Mouse (Mus musculus): ENCODE results near the gene Zfand3. TPM values are rescaled to one million over a fixed set of nuclear protein-coding genes. Genes with fewer than 3 reads are reported as not detected.

The Zfand3 gene
- polyA plus RNA-seq, 1 experiment from 2014 or later: 64.4 TPM

GRCm38 (mm10) chr17:30129220-30129619 is 124.7 kb downstream of the Zfand3 start:
- Histone ChIP-seq H3K9me3 (replicated peaks) (no peaks in the 10 kb centered on the region), H3K27me3 (replicated peaks) (no peaks in the 10 kb centered on the region), H3K27ac (ENCODE audit: poor library complexity, severe bottlenecking) (no peak overlapping the region), H3K4me2 (no peak overlapping the region), H3K4me3 (no peak overlapping the region), H3K9ac (no peak overlapping the region), H3K36me3 (peaks cover 2% of the 10 kb centered on the region; the same call in 1 of the 2 replicates), H3K4me1 (replicated peaks) (peaks cover 21% of the 10 kb centered on the region)
- no peak for ATAC-seq (ENCODE audit: insufficient number of reproducible peaks, low FRiP score)
- 89% methylated on average over 7 of the region's 7 CpGs for WGBS

DNA sequence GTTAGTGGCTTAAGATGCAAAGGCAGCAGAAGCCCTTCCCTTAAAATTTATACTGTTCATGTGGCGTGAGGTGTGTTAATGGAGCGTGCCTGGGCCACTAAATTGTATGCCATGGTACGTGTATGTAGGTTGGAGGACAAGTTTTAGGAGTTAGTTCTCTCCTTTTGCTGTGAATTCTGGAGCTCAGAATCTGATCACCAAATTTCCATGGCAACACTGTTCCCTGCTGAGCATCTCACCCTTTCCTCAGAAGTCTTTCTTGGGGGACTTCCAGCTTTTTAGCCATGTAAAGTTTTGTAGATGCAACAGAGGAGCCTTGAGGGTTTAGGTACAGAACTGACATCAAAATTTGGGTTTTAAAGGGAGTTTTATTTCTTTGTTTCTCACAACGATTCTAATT is 125.8 kb downstream of the Zfand3 start:
- Histone ChIP-seq H3K36me3 (peaks cover 2% of the 10 kb centered on the region; the same call in 1 of the 2 replicates), H3K9me3 (replicated peaks) (no peaks in the 10 kb centered on the region), H3K4me1 (replicated peaks) (peaks cover 28% of the 10 kb centered on the region), H3K4me2 (no peak overlapping the region), H3K4me3 (no peak overlapping the region), H3K27ac (ENCODE audit: poor library complexity, severe bottlenecking) (no peak overlapping the region), H3K27me3 (replicated peaks) (no peaks in the 10 kb centered on the region), H3K9ac (no peak overlapping the region)
- no peak for ATAC-seq (ENCODE audit: insufficient number of reproducible peaks, low FRiP score)
- 87% methylated on average over 4 of the region's 4 CpGs for WGBS

- no peaks in the 10 kb centered on the region for H3K27me3 ChIP-seq (replicated peaks)
- no peak for ATAC-seq (ENCODE audit: insufficient number of reproducible peaks, low FRiP score)
- peaks cover 33% of the 10 kb centered on the region for H3K4me1 ChIP-seq (replicated peaks)
- H3K4me3 ChIP-seq: no peak overlapping the region
- H3K36me3 ChIP-seq: peaks cover 13% of the 10 kb centered on the region; the same call in 1 of the 2 replicates
- H3K27ac ChIP-seq (ENCODE audit: poor library complexity, severe bottlenecking): no peak overlapping the region
- H3K9me3 ChIP-seq (replicated peaks): no peaks in the 10 kb centered on the region
- 67% methylated on average over 12 of the region's 12 CpGs for WGBS
- H3K4me2 ChIP-seq: no peak overlapping the region
- H3K9ac ChIP-seq: no peak overlapping the region
Observed at GRCm38 (mm10) chr17:30133641-30134040, 129.1 kb downstream of the Zfand3 start.

DNA sequence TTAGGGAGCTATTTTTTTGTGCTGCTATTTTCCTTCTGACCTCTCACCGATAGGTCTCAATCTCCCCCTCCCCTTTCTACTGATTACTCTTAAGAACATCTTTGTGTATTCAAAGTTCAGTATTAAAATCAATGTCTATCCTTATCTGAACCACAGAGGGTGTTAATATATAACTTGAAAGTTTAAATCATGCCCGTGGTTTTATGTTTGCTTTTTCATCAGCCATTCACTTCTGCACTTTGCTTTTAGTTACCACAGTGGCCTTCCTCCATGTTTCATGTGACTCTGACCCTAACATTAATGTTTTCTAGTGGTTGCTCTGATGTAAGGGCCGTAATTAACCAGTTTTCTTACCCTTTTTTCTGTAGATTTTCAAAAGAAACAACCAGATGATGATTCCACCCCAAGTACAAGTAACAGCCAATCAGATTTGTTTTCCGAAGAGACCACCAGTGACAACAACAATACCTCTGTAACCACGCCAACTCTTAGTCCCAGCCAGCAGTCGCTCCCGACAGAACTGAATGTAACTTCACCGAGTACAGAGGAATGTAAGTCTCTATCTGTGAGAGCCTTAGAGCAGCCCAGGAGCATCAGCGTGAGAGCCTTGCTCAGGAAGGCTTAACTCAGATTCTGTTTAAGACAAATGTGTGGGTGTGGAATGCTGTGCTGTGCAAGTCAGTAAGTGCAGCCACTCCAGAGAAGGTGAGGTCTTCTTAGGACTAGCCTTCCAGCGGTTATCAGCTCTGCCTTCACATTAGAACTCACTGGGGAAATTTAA is 130.6 kb downstream of the Zfand3 start:
- no peak for ATAC-seq (ENCODE audit: insufficient number of reproducible peaks, low FRiP score)
- H3K4me2 ChIP-seq: no peak overlapping the region
- H3K4me1 ChIP-seq (replicated peaks): peaks cover 32% of the 10 kb centered on the region
- H3K9me3 ChIP-seq (replicated peaks): no peaks in the 10 kb centered on the region
- no peak overlapping the region for H3K4me3 ChIP-seq
- H3K27ac ChIP-seq (ENCODE audit: poor library complexity, severe bottlenecking): no peak overlapping the region; the same call in 1 of the 2 replicates
- no peaks in the 10 kb centered on the region for H3K27me3 ChIP-seq (replicated peaks)
- WGBS: 64% methylated on average over 10 of the region's 10 CpGs
- peaks cover 13% of the 10 kb centered on the region; the same call in 1 of the 2 replicates for H3K36me3 ChIP-seq
- H3K9ac ChIP-seq: no peak overlapping the region

DNA sequence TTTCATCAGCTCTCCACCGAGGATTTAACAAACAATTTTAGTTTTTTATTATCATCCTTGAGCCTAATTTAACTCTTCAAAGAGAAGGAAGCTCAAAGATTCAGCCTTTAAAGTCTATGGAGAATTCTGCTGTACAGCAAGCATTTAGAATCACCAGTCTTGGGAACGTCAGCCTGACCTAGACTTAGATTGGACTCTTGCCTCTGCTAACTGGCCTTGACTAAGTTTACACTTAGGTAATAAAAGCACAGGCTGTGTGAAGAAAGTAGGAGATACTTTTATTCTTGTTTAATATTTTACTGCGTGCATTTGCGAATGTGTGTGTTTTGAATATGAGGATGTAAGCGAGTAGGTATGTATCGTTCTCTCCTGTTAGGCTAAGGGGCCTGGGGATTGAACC is 131.4 kb downstream of the Zfand3 start:
- H3K27ac ChIP-seq (ENCODE audit: poor library complexity, severe bottlenecking): no peak overlapping the region
- no peak overlapping the region for H3K4me3 ChIP-seq
- H3K4me2 ChIP-seq: no peak overlapping the region
- H3K4me1 ChIP-seq (replicated peaks): peaks cover 28% of the 10 kb centered on the region
- no peaks in the 10 kb centered on the region for H3K9me3 ChIP-seq (replicated peaks)
- 92% methylated on average over 6 of the region's 6 CpGs for WGBS
- H3K36me3 ChIP-seq: peaks cover 13% of the 10 kb centered on the region; the same call in 1 of the 2 replicates
- no peaks in the 10 kb centered on the region for H3K27me3 ChIP-seq (replicated peaks)
- ATAC-seq (ENCODE audit: insufficient number of reproducible peaks, low FRiP score): no peak
- H3K9ac ChIP-seq: no peak overlapping the region

DNA sequence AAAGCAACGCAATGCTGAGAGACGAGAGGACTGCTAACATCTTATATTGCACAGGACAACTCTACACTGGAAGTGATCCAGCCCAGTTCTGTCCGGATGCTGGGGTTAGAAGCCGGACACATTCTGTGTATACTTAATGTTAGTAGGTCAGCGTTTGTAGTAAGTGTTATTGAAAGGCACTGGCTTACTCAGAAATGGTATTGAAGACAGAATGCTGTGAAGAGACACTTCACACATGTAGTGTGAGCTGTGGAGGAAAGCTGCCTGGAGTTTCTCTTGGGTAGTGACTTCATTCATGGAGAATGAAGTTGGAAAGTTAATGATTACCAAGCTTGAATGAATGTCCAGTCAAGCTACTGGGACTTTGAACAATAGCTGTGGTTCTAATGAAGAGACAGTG is 132.2 kb downstream of the Zfand3 start:
- Histone ChIP-seq H3K4me1 (replicated peaks) (peaks cover 26% of the 10 kb centered on the region), H3K27ac (ENCODE audit: poor library complexity, severe bottlenecking) (no peak overlapping the region)

DNA sequence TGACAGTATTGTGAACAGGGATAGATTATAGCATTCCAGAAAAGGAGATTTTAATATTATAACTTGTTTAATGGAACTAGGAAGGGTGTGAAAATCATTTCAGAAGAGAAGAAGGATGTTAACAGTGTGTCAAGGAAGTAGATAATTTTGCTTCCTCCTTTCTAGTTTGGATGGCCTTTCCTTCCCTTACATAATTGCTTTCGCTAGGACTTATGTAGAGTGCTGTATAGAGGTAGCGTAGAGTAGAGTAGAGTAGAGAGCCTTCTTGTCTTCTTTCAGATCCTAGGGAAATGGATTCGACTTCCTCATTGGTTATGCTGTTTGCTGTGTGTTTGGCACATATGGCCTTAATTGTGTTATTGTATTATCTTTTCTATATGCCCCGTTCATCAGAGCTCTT is 132.6 kb downstream of the Zfand3 start:
- H3K9ac ChIP-seq: no peak overlapping the region
- 88% methylated on average over 4 of the region's 4 CpGs for WGBS
- ATAC-seq (ENCODE audit: insufficient number of reproducible peaks, low FRiP score): no peak
- H3K4me1 ChIP-seq (replicated peaks): peaks cover 24% of the 10 kb centered on the region
- H3K9me3 ChIP-seq (replicated peaks): no peaks in the 10 kb centered on the region
- H3K4me3 ChIP-seq: no peak overlapping the region
- H3K36me3 ChIP-seq: peaks cover 13% of the 10 kb centered on the region; the same call in 1 of the 2 replicates
- H3K4me2 ChIP-seq: no peak overlapping the region
- H3K27me3 ChIP-seq (replicated peaks): no peaks in the 10 kb centered on the region
- H3K27ac ChIP-seq (ENCODE audit: poor library complexity, severe bottlenecking): no peak overlapping the region

More for the DNA sequence above, 132.2 kb downstream of the Zfand3 start:
- 85% methylated on average over 5 of the region's 5 CpGs for WGBS
- Histone ChIP-seq H3K4me2 (no peak overlapping the region), H3K9me3 (replicated peaks) (no peaks in the 10 kb centered on the region), H3K9ac (no peak overlapping the region), H3K36me3 (peaks cover 13% of the 10 kb centered on the region; the same call in 1 of the 2 replicates), H3K4me3 (no peak overlapping the region), H3K27me3 (replicated peaks) (no peaks in the 10 kb centered on the region)
- ATAC-seq (ENCODE audit: insufficient number of reproducible peaks, low FRiP score): no peak

DNA sequence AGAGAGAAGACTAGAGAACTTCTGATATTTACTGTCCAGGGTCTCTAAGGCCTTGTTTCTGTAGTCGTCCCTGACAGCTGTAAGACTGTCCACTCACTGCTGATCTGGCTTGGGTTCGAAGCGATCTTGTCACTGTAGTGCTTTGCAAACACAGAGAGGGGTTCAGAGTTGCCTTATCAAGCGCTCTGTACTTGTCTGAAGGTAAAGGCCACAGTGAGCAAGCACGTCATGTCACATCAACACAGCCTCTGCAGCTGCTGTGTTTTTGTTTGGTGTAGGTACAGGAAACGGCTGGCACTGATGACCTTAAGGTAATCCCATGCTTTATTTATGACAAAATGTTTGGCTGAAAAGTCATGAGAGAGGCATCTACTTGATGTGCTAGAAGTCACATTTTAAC is 139.6 kb downstream of the Zfand3 start:
- H3K4me2 ChIP-seq: no peak overlapping the region
- H3K9ac ChIP-seq: no peak overlapping the region
- WGBS: 24% methylated on average over 6 of the region's 6 CpGs
- no peaks in the 10 kb centered on the region for H3K9me3 ChIP-seq (replicated peaks)
- peaks cover 59% of the 10 kb centered on the region for H3K4me1 ChIP-seq (replicated peaks)
- H3K36me3 ChIP-seq: no peaks in the 10 kb centered on the region
- peak overlapping the region; percentile 51 for H3K27ac ChIP-seq (ENCODE audit: poor library complexity, severe bottlenecking)
- ATAC-seq (ENCODE audit: insufficient number of reproducible peaks, low FRiP score): no peak
- no peaks in the 10 kb centered on the region for H3K27me3 ChIP-seq (replicated peaks)
- no peak overlapping the region for H3K4me3 ChIP-seq

GRCm38 (mm10) chr17:30145596-30146149 is 141.1 kb downstream of the Zfand3 start:
- Histone ChIP-seq H3K9ac (no peak overlapping the region), H3K4me2 (no peak overlapping the region), H3K27ac (ENCODE audit: poor library complexity, severe bottlenecking) (peak overlapping the region; percentile 14), H3K9me3 (replicated peaks) (no peaks in the 10 kb centered on the region), H3K4me1 (replicated peaks) (peaks cover 69% of the 10 kb centered on the region), H3K36me3 (no peaks in the 10 kb centered on the region), H3K27me3 (replicated peaks) (no peaks in the 10 kb centered on the region), H3K4me3 (no peak overlapping the region)
- 58% methylated on average over 10 of the region's 10 CpGs for WGBS
- ATAC-seq (ENCODE audit: insufficient number of reproducible peaks, low FRiP score): no peak

- Histone ChIP-seq H3K9ac (no peak overlapping the region), H3K4me2 (peak overlapping the region; percentile 31), H3K4me3 (no peak overlapping the region), H3K27me3 (replicated peaks) (no peaks in the 10 kb centered on the region), H3K27ac (ENCODE audit: poor library complexity, severe bottlenecking) (peak overlapping the region; percentile 77), H3K4me1 (replicated peaks) (peaks cover 75% of the 10 kb centered on the region), H3K9me3 (replicated peaks) (no peaks in the 10 kb centered on the region), H3K36me3 (no peaks in the 10 kb centered on the region)
- ATAC-seq (ENCODE audit: insufficient number of reproducible peaks, low FRiP score): no peak
- 32% methylated on average over 7 of the region's 7 CpGs for WGBS
Observed at GRCm38 (mm10) chr17:30146555-30146954, 142.0 kb downstream of the Zfand3 start.

DNA sequence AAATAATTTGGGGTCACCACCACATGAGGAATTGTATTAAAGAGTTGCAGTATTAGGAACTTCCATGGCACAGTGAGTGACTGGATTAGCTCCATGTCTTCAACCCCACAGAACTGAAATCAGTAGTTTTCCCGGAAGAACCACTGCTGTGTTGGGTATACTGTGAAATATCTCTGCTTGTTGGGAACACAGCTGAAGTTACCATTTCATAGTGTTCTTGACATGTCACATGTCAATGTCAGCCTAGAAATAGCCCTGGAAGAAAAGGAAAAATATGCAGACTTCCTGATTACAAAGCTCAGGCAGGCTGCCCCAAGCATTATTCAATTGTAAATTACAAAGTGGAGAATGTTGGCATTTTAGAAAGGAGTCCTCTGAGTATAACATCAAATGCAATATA is 143.4 kb downstream of the Zfand3 start:
- no peaks in the 10 kb centered on the region for H3K9me3 ChIP-seq (replicated peaks)
- no peak overlapping the region for H3K9ac ChIP-seq
- no peak overlapping the region for H3K4me3 ChIP-seq
- ATAC-seq (ENCODE audit: insufficient number of reproducible peaks, low FRiP score): no peak
- H3K36me3 ChIP-seq: no peaks in the 10 kb centered on the region
- peak overlapping the region; percentile 12; the same call in 1 of the 2 replicates for H3K4me2 ChIP-seq
- H3K27me3 ChIP-seq (replicated peaks): no peaks in the 10 kb centered on the region
- H3K4me1 ChIP-seq (replicated peaks): peaks cover 86% of the 10 kb centered on the region
- peak overlapping the region; percentile 91 for H3K27ac ChIP-seq (ENCODE audit: poor library complexity, severe bottlenecking)
- 25% methylated on average over 1 of the region's 1 CpGs for WGBS

Data from heart, embryonic 12.5 days (tissue).